Mouse (Mus musculus) intestine, postnatal 0 days (tissue): Measurements from ENCODE around the gene 2410131K14Rik. TPM values are rescaled to one million over a fixed set of nuclear protein-coding genes. Genes with fewer than 3 reads are reported as not detected.

ENCODE experiments used
- ATAC-seq: fragments of 200-750 bp; cut with Nextera tagmentation; 2 replicates; pipeline ENCODE4 v1.8.0; 2017; ENCODE audit warnings: mild to moderate bottlenecking, moderate TSS enrichment, moderate library complexity
- H3K27ac ChIP-seq: fragments of 300-500 bp; sonication (generic); 2 replicates; pipeline ENCODE4 v1.5.1; 2014; ENCODE audit warnings: mild to moderate bottlenecking, low read depth, low read length, moderate library complexity
- H3K27me3 ChIP-seq: fragments of 300-500 bp; sonication (generic); replicated peaks from 2 replicates; pipeline ENCODE4 v1.6.1; 2014; ENCODE audit warnings: low read length, mixed read lengths; ENCODE audit not compliant: control insufficient read depth, insufficient read depth
- H3K36me3 ChIP-seq: fragments of 300-500 bp; sonication (generic); 2 replicates; pipeline ENCODE4 v1.6.1; 2014; ENCODE audit warnings: mild to moderate bottlenecking, moderate library complexity; ENCODE audit not compliant: control insufficient read depth, insufficient read depth
- H3K4me1 ChIP-seq: fragments of 300-500 bp; sonication (generic); replicated peaks from 2 replicates; pipeline ENCODE4 v1.6.1; 2014; ENCODE audit warnings: antibody characterized with exemption, low read length, mixed read lengths; ENCODE audit not compliant: control insufficient read depth, insufficient read depth
- H3K4me2 ChIP-seq: fragments of 300-500 bp; sonication (generic); replicated peaks from 2 replicates; pipeline ENCODE4 v1.6.1; 2014; ENCODE audit warnings: low read depth, mild to moderate bottlenecking, moderate library complexity
- H3K4me3 ChIP-seq: fragments of 300-500 bp; sonication (generic); 2 replicates; pipeline ENCODE4 v1.5.1; 2014; ENCODE audit warnings: low read depth, low read length
- H3K9ac ChIP-seq: fragments of 300-500 bp; sonication (generic); 2 replicates; pipeline ENCODE4 v1.6.1; 2014; ENCODE audit warnings: mild to moderate bottlenecking, low read depth, low read length
- H3K9me3 ChIP-seq: fragments of 300-500 bp; sonication (generic); 2 replicates; pipeline ENCODE4 v1.6.1; 2016; ENCODE audit warnings: mixed run types; ENCODE audit not compliant: control insufficient read depth
- CTCF ChIP-seq: sonication (generic); IDR thresholded peaks from 2 replicates; pipeline ENCODE4 v1.5.1; 2016; ENCODE audit warnings: low read depth, mild to moderate bottlenecking, control low read depth, antibody characterized with exemption, moderate library complexity
- WGBS: fragments of 180-500 bp; shearing (Covaris S2); extraction: QIAGEN DNeasy Blood & Tissue Kit; methylation state at CpG from one replicate; pipeline ENCODE4 v1.1.7; 2014; 5-methylcytosine and 5-hydroxymethylcytosine counted together
- polyA plus RNA-seq: library from polyadenylated mRNA; unstranded; fragments of >200 nt; fragmentation: Nextera tagmentation; extraction: Ambion mirVana; gene quantifications from 2 replicates; pipeline ENCODE4 v1.2.1, GENCODE M21; 2015

Gene 2410131K14Rik
- polyA plus RNA-seq, 1 experiment from 2014 or later, result 4.6 TPM

DNA sequence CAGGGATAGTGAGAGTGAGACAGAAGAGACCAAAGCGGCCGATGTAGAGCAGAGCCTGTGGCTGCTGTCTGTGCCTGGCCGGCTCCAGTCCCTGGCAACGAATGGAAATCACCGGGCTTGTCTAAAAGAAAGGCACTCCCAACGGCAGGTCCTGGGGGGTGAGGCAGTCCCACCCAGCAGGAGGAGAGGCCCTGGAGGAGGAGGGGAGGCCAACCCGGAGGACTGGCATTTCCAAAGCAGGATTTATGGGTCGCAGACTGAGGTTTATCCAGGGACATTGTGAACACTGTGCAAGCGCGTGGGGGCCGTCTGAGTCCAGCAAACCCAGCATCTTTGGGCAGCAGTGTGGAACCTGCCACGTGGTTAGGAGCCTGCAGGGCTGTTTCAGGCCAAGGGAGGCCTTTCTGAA is 52.3 kb downstream of the 2410131K14Rik start:
- no peak overlapping the region for H3K9ac ChIP-seq
- H3K9me3 ChIP-seq, result no peaks in the 10 kb centered on the region
- H3K4me2 ChIP-seq, result no peak overlapping the region
- H3K4me3 ChIP-seq, result no peak overlapping the region
- WGBS, result 37% methylated on average over 12 of the region's 12 CpGs
- no peak for ATAC-seq
- H3K36me3 ChIP-seq, result no peaks in the 10 kb centered on the region
- TF ChIP-seq CTCF, result no peak
- H3K4me1 ChIP-seq, result no peaks in the 10 kb centered on the region; the same call in 1 of the 2 replicates
- H3K27me3 ChIP-seq, result no peaks in the 10 kb centered on the region
- no peak overlapping the region for H3K27ac ChIP-seq

DNA sequence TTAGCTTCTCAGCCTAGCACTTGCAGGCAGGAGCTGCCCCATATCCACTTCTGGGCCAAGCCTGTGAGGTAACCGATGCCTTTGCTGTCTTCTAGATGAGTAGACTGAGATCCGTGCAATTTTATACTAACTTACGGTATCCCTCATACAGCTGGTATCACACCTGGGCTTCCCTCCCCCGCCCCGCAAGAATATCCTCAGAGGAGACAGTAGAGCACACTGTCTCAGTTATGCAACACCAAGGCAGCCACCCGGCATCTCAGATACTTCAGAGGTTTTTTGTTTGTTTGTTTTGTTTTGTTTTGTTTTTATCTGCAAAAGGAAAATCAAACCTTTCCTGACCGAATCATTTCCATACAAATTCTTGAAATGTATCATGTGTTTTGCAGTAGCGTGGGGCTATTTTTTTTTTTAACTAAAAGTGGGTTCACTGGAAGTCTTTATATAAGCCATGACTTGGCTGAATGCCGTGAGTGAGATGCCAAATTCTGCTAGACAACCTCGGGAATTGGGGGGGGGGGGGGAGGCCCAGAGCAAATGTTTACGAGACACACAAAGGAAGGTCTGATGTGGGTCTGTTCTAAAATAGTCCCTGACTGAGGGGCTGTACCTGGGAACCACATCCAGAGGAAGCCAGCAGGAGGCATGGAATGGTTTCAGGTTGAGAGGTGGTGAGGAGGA is 54.8 kb downstream of the 2410131K14Rik start:
- no peak for TF ChIP-seq CTCF
- 67% methylated on average over 11 of the region's 11 CpGs for WGBS

DNA sequence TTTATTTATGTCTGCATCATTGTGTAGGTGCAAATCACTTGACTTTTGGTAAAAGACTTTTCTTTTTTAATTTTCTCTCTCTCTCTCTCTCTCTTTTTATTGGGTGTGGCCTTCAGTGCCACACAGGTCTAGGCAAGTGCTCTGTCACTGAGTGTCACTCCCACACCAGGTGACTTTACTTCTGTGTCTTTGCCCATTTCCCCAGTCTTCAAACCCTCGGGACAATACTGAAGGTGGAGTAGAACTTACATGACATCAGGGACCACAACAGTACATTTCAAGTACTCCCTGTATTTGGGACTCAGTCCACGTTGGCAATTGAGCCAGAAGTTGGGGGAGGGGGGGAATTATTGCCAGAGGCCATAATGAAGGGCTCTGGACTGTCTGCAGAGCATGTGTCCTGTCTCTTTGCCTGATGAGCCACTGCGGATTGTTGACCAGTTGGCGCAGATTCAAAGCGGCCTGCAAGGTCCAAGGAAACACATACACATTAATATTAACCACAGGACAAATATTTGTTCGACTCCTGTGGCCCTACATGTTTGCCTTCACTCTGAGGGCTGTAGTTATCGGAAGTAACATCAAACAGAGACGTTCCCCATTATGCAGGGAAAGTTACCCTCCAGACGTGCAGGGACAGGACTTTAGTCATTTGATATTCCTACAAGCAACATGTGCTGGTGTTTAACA is 57.6 kb downstream of the 2410131K14Rik start:
- Histone ChIP-seq H3K27ac (no peak overlapping the region), H3K4me2 (no peak overlapping the region)
- TF ChIP-seq CTCF, result no peak

More for the DNA sequence above, 54.8 kb downstream of the 2410131K14Rik start:
- Histone ChIP-seq H3K4me1 (no peaks in the 10 kb centered on the region; the same call in 1 of the 2 replicates), H3K9me3 (no peaks in the 10 kb centered on the region), H3K27ac (no peak overlapping the region), H3K27me3 (no peaks in the 10 kb centered on the region), H3K4me2 (no peak overlapping the region), H3K4me3 (no peak overlapping the region), H3K9ac (no peak overlapping the region), H3K36me3 (no peaks in the 10 kb centered on the region)
- ATAC-seq, result no peak

DNA sequence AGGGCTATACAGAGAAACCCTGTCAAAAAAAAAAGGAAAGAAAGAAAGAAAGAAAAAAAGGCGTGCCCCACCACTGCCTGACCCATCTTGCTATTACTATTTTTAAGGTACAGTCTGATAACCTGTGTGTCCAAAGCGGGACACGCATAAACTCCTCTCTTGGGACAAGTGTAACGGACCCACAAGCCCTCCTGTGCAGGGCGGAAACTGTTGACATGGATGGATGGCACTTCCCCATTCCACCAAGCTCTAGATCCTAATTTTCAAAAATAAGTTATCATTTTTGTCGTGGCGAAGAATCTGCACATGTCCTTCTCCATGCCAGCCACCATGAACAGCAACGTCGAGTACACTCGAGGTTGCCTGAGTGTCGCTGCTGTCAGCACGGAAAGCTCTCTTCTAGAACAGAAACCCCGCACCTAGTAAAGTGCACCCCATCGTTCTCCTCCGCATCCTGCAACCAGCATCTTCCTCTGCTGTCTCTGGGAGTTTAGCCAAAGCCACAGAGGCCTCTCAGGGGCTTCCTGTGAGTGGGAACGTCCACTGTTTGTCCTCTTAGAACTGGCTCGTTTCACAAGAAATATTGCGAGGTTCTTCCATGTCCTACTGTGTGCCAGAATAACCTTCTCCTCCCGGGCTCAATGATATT is 60.1 kb downstream of the 2410131K14Rik start:
- no peak overlapping the region for H3K4me3 ChIP-seq
- ATAC-seq, result no peak
- H3K36me3 ChIP-seq, result no peaks in the 10 kb centered on the region
- no peak overlapping the region for H3K9ac ChIP-seq
- H3K27me3 ChIP-seq, result no peaks in the 10 kb centered on the region
- TF ChIP-seq CTCF, result no peak
- WGBS, result 69% methylated on average over 19 of the region's 19 CpGs
- H3K4me2 ChIP-seq, result no peak overlapping the region
- no peaks in the 10 kb centered on the region for H3K4me1 ChIP-seq
- no peak overlapping the region for H3K27ac ChIP-seq
- H3K9me3 ChIP-seq, result no peaks in the 10 kb centered on the region

More for the DNA sequence above, 57.6 kb downstream of the 2410131K14Rik start:
- H3K9me3 ChIP-seq, result no peaks in the 10 kb centered on the region
- ATAC-seq, result no peak
- no peaks in the 10 kb centered on the region for H3K36me3 ChIP-seq
- H3K4me1 ChIP-seq, result no peaks in the 10 kb centered on the region; the same call in 1 of the 2 replicates
- no peak overlapping the region for H3K4me3 ChIP-seq
- no peaks in the 10 kb centered on the region for H3K27me3 ChIP-seq
- WGBS, result 22% methylated on average over 9 of the region's 9 CpGs
- no peak overlapping the region for H3K9ac ChIP-seq

DNA sequence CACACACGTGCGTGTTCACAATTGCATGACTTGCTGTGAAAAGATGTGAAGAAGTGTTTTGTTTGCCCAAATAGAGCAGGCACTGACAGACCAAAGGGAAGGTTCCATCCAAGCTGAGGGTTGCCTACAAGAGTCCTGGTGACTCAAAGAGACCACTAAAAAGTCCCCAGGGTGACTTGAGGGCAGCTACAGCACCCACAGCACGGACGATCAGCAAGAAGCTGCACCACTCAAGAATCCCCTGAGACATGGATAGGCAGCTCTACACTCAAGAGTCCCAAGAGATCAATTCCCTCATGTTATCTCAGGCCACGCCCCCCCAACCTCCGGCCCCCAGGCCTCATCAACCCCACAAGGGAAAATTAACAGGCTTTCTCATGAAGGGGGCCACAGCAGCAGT is 65.4 kb downstream of the 2410131K14Rik start:
- ATAC-seq, result no peak
- H3K27me3 ChIP-seq, result no peaks in the 10 kb centered on the region
- no peak overlapping the region for H3K4me3 ChIP-seq
- H3K4me2 ChIP-seq, result no peak overlapping the region
- no peaks in the 10 kb centered on the region for H3K4me1 ChIP-seq
- 63% methylated on average over 6 of the region's 6 CpGs for WGBS
- no peak for TF ChIP-seq CTCF
- no peaks in the 10 kb centered on the region for H3K9me3 ChIP-seq
- H3K9ac ChIP-seq, result no peak overlapping the region
- no peak overlapping the region for H3K27ac ChIP-seq
- no peaks in the 10 kb centered on the region for H3K36me3 ChIP-seq

DNA sequence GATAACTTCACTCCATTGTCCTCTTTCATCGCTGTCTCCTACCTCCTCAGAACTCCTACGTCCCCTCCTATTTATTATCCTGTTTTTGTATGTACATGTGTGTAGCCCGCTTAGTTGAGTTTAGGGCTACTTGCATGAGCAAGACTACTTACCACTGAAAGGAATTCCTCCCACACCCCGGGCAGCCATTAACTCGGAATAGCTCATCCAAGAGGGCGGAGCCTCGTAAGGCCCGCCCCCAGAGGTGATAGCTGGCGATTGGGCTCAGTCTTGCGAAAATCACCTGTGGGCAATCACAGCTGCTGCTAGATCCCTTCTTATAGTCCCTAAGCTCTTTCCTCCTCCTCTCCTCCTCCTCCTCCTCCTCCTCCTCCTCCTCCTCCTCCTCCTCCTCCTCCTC is 66.2 kb downstream of the 2410131K14Rik start:
- no peak overlapping the region for H3K9ac ChIP-seq
- TF ChIP-seq CTCF, result no peak
- no peak overlapping the region for H3K4me2 ChIP-seq
- no peaks in the 10 kb centered on the region for H3K9me3 ChIP-seq
- no peak overlapping the region for H3K4me3 ChIP-seq
- H3K36me3 ChIP-seq, result no peaks in the 10 kb centered on the region
- no peak for ATAC-seq
- no peaks in the 10 kb centered on the region for H3K27me3 ChIP-seq
- H3K4me1 ChIP-seq, result no peaks in the 10 kb centered on the region
- 42% methylated on average over 10 of the region's 10 CpGs for WGBS
- H3K27ac ChIP-seq, result no peak overlapping the region
